Mouse (Mus musculus) lung, postnatal 10 days (tissue): ENCODE measurements around the gene Gadd45a.

ENCODE experiments used
- DNase-seq: peaks from one replicate; pipeline ENCODE4 v3.0.0; 2021

Gadd45a gene

GRCm38 (mm10) chr6:67036837-67037628 lies at the start of gene Gadd45a:
TSS of gene Gadd45a (minus strand) at chr6:67037457.
- DNase-seq, result peak; percentile 97

DNA sequence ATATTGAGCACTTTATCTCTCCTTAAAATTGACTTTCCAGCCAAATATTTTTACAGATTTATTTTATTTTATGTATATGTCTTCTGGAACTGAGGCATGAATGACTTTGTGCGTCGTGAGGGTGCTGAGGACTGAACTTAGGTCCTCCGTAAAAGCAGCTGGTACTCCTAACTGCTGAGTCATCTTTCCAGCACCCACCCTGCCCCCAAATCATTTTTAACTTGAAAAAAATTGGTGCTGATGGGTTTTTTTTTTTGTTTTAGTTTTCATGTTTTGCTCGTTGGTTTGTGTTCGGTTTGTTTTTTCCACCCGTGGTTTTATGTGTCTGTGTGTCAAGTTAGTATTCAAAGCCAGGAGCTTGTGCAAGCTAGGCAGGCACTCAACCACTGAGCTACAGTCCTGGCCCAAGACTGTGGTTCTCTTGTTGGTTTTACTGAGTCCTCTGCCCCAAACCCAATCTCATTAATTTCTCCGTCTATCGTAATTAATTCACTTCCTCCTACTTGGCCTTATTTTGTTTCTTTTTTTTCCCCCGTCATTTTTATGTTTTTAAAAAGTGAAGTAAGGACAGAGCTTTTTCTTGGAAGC lies 48.7 kb upstream of the Gadd45a start:
- no peak for DNase-seq

DNA sequence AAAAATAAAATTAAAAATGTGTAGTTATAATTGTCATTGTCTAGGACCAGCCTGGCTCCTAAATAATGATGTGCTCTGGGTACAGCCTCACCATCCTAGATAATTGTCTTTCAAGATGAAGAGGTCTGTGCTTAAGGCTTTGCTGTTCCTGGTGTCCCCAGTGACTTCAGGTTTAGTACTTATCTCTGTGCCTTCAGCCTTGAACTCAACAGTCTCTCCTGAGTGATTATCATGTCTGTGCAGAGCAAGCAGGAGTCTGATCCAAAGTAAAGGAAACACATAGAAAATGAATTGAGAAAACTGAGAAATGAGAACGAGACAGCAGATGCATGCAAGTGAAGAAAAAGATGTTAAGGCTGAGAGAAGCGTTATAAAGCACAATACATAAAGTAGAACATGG lies 47.2 kb upstream of the Gadd45a start:
- DNase-seq, result no peak

GRCm38 (mm10) chr6:67081141-67081540 lies 43.9 kb upstream of the Gadd45a start:
- DNase-seq, result no peak

DNA sequence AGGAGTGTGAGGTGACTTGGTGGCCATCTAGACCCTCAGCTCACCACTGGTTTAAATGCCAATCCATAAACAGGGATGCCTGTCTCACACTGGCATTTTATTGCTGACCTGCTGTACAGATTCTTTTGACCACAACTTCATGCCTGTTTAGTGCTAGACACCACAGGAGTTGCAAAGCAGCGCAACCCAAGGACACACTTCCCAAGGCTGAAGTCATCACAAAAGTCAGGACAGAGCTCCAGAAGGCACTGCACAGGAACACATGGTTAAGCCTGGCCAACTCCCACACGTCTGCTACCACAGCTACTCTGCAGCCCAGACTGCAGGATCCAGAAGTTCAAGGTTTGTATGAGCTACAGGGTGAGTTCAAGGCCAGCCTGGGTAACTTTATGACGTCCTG lies 40.8 kb upstream of the Gadd45a start:
- no peak for DNase-seq

DNA sequence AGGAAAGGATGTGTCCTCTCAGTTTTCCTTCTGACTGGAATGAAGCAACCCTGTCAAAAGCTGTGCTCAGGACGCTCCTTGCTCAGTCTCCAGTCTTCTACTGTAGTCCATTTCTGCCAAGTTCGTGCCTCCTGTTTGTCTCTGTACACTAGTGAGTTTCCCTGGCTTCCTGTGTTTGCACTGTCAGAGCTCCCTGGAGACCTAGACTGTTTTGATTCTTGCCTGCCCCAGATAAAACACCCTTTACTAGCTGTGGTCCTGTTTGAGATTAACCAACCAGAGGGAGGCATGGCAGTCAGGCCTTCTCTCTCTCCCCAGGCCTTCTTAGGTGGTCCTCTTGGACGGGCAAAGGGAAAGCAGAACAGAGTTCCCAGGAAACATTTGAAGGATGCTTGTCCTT lies 40.2 kb upstream of the Gadd45a start:
- peak; percentile 57 for DNase-seq

GRCm38 (mm10) chr6:67076348-67076747 lies 39.1 kb upstream of the Gadd45a start:
- DNase-seq, result no peak

DNA sequence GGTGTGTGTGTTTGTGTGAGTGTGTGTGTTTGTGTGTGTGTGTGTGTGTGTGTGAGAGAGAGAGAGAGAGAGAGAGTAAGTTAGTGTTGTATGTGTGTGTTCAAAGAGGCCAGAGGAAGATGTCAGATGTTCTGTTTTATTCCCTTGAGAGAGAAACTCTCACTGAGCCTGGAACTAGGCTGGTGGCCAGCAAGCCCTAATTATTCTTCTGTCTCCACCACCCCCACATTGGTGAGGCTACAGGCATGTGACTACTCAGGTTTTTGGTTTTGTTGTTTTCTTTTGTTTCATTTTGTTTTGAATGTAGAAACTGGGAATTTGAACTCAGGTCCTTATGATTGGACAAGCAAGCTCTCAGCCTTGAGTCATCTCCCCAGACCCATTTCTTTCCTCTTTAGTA lies 37.6 kb upstream of the Gadd45a start:
- DNase-seq, result no peak

- no peak for DNase-seq
These were observed 36.7 kb upstream of the Gadd45a start for GRCm38 (mm10) chr6:67073929-67074328.

GRCm38 (mm10) chr6:67073446-67073845 lies 36.2 kb upstream of the Gadd45a start:
- DNase-seq, result no peak

GRCm38 (mm10) chr6:67071615-67072014 lies 34.4 kb upstream of the Gadd45a start:
- no peak for DNase-seq

DNA sequence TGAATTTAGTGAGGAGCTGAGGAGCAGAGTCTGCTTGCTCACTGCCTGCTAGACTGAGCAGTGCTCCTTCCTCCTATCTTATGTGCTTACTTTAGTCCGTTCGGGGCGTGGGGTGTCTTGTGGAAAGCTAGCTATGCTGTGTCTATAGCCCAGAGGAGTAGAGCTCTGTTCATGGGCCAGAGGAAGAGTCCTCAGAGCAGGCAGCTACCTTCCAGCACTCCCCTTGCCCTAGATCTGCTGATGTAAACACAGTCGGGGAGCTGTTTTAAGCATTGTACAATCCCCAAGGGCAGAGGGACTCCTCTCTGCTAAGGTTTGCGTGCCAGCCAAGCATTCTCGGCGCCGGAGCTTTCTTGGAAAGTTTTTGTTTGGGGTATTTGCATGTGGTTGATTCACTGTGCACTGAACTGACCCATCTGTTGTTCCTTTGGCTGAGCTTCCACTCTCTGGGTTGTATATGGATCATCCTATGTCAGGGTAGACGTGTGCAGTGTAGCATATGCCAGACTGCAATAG lies 32.6 kb upstream of the Gadd45a start:
- DNase-seq, result peak; percentile 68

- peak; percentile 62 for DNase-seq
These were observed 32.0 kb upstream of the Gadd45a start for GRCm38 (mm10) chr6:67069219-67069762.

DNA sequence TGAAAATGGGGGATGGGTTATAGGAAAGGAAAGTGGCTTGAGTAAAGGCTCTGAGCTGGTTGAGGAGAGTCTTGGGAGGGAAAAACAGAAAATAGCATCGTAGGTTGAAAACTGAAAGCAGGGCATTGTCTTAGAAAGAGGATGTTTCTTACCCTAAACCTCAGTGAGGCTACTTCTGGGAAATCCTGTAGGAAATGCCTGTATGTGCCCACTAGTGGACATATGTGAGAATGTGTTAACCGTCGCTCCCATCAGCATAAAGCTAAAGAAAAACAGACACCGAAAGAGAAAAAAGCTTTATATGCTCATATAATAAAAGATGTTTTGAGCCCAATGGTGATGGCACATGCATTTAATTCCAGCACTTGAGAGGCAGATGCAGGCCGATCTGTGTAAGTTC lies 22.8 kb upstream of the Gadd45a start:
- DNase-seq, result no peak

DNA sequence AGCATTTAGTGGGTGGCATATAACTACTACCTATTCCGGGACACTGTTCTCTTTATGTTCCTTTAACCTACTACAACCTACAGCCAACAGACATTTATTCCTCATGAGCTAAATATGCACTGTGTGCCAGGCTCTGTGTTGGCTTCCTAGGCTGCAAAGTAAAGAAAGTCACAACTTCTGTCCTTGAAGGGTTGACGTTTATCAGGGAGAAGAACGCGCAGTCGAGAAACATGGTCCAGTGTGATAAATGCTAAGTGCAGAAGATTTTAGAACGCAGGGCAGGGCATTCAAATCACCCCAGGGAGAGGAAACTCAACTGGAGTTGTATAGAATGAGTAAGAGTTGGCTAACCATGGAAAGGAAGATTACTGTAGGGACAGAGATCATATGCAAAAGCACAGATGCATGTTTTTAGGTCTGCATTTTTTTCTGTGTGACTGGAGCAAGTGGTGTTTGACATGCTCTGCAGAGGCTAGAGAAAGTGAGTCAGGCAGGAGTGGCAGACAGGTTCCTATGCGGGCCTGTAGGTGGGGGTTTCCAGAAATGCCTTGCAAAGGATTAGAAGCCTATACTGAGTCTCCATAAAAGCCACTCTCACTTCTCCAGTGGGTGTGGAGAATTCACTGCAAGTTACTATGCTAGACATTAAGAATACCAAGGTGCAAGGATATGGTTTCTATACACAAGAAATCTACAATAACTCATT lies 20.9 kb upstream of the Gadd45a start:
- DNase-seq, result no peak

- DNase-seq, result no peak
These were observed 20.3 kb upstream of the Gadd45a start for GRCm38 (mm10) chr6:67057574-67057973.

DNA sequence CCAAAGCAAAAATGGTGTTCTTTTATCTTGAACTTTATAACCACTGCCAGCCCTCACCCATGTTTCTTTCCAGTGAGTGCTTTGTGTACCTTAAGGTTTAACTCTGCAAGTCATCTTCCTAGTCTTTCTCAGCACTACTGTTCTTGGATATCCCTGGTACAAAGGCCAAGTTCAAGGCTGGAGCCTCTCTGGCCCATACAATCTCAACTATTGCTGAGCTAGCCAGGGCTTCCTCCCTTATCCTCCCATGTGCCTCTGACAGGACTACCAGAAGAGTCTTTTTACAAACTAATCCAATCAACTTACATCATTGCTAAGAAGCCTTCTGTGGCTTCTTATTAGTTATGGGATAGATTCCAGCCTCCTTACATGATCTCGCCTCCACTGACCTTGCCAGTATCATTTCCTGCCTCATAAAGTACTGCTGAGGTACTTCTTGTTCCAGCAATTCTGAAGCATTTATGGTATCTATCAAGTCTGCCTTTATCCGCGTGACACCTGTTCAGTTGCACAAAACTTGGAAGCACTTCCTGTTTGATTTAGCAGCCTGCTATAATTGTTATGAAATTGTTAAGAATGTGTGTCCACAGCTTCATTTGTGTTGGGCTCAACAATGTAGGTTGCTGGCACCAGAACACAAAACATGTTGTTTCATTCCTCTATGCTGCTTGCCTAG lies 19.8 kb upstream of the Gadd45a start:
- DNase-seq, result peak; percentile 13

DNA sequence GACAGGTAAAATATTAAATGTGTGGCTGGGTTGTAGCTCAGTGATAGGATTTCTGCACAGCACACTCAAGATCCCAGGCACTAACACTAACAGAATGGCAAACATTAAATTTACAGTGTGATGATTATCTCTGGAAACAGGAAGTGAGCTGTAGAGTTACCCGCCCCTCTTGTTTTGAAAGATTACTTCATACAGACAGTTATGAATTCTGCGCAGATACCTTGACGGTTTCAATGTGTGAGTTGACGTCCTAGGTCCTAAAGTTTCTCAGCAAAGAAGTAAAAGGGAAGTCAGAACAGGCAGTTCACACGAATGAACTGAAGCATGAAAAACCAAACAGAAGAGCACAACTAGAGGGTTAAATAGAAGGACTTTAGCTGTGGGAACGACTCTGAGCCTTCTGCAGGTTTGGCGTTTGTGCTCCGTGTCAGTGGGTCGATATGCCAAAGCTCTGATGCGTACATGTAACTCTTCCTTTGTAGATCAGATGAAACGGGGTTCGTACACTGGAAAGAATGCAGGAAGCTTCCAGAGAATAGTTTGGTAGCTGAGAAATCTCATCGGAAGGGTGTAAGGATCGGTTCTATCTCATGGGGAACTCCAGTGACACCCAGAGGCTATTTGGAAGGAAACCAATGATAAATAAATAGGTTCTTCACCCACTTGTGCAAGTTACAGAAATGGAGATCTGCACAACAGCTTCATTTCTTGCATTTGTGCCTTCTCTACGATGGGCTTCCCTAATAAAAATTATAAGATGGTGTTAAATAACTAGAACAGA lies 19.0 kb upstream of the Gadd45a start:
- no peak for DNase-seq

GRCm38 (mm10) chr6:67050063-67050462 lies 12.8 kb upstream of the Gadd45a start:
- DNase-seq, result no peak

DNA sequence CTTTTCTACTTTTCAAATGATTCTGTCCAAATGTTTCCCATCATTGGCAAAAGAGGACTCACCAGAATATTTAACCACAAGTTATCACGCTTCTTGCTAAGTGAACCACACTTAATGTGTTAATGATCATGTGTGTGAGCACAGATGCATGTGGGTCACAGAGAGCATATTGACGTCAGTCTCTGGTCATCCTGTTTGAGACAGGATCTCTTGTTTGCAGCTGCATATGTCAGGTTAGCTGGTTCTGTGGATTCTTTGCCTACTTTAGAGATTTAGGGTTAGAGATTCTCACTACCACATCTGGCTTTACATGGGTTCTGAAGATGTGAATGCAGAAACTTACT lies 12.4 kb upstream of the Gadd45a start:
- DNase-seq, result no peak

DNA sequence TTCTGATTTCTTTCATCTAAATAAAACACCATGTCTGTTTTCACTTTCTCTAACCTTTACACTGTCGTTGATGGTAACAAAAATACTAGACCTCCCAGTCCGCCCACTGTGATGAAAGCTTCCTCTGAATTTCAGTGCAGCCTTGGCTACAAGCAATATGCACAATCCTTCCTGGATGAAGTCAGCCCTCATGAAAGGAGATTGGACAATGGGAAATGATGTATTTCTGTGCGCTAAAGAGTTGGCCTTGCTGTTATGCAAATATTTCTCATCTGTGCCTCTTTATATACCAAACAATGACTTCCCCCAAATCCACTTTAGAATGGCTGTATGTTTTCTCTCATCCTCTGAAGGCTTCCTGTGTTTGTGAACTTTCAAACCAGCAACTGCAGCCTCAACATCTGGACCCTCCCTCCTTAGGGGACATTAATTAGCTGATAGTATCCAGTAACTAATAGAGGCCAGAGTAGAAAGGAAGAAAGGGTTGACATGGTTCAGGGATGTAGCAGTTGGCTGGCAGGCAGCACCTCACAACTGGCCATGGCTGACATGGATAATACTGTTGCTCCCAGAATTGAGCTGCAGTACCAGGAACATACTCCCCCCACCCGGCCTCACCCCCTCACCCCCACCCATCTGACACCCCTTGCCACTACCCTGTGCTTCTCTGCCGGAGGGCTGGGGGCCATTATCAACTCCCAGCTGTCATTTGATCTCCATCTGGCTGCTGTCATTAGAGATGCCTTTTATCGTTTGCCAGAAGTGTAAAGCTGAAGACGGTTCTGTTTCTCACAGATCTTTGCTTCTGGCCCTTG lies 11.8 kb upstream of the Gadd45a start:
- DNase-seq, result peak; percentile 44
